Mouse (Mus musculus) midbrain, postnatal 0 days (tissue): ENCODE measurements around the gene Hist1h4i. TPM values are rescaled to one million over a fixed set of nuclear protein-coding genes. Genes with fewer than 3 reads are reported as not detected.
"Not testable (repeated sequence)": the region's sequence is repeated elsewhere in the genome, so short reads cannot be mapped to it uniquely, and the experiment has no call there.

ENCODE experiments used
- ATAC-seq: fragments of 200-750 bp; cut with Nextera tagmentation; 2 replicates; pipeline ENCODE4 v1.8.0; 2017; ENCODE audit warnings: moderate number of reproducible peaks, mild to moderate bottlenecking, moderate TSS enrichment, moderate library complexity; ENCODE audit not compliant: low FRiP score
- DNase-seq: peaks from one replicate; pipeline ENCODE4 v3.0.0-alpha.2; 2015; ENCODE audit warnings: low spot score
- H3K27ac ChIP-seq: fragments of 300-500 bp; sonication (generic); 2 replicates; pipeline ENCODE4 v1.5.1; 2014; ENCODE audit warnings: low read depth, mild to moderate bottlenecking, low read length, mixed read lengths
- H3K27me3 ChIP-seq: fragments of 300-500 bp; sonication (generic); 2 replicates; pipeline ENCODE4 v1.6.1; 2014; ENCODE audit warnings: low read length, control low read depth, mixed read lengths; ENCODE audit not compliant: insufficient read depth
- H3K36me3 ChIP-seq: fragments of 300-500 bp; sonication (generic); 2 replicates; pipeline ENCODE4 v1.6.1; 2014; ENCODE audit warnings: low read length, control low read depth, mixed read lengths; ENCODE audit not compliant: insufficient read depth
- H3K4me1 ChIP-seq: fragments of 300-500 bp; sonication (generic); 2 replicates; pipeline ENCODE4 v1.6.1; 2014; ENCODE audit warnings: mild to moderate bottlenecking, control low read depth, antibody characterized with exemption, low read length, mixed read lengths; ENCODE audit not compliant: insufficient read depth
- H3K4me2 ChIP-seq: fragments of 300-500 bp; sonication (generic); 2 replicates; pipeline ENCODE4 v1.6.1; 2014; ENCODE audit warnings: low read depth, mild to moderate bottlenecking, low read length, mixed read lengths; ENCODE audit not compliant: poor library complexity, severe bottlenecking
- H3K4me3 ChIP-seq: fragments of 300-500 bp; sonication (generic); 2 replicates; pipeline ENCODE4 v1.5.1; 2014; ENCODE audit warnings: low read depth, mild to moderate bottlenecking, low read length, moderate library complexity
- H3K9ac ChIP-seq: fragments of 300-500 bp; sonication (generic); replicated peaks from 2 replicates; pipeline ENCODE4 v1.6.1; 2014; ENCODE audit warnings: mild to moderate bottlenecking, low read length, moderate library complexity, mixed read lengths; ENCODE audit not compliant: poor library complexity, severe bottlenecking
- H3K9me3 ChIP-seq: fragments of 300-500 bp; sonication (generic); 2 replicates; pipeline ENCODE4 v1.6.1; 2016; ENCODE audit warnings: low read length, control low read depth
- CTCF ChIP-seq: IDR thresholded peaks from 2 replicates; pipeline ENCODE4 v1.5.1; 2016; ENCODE audit warnings: antibody characterized with exemption, mild to moderate bottlenecking
- WGBS: fragments of 180-500 bp; shearing (Covaris S2); extraction: QIAGEN DNeasy Blood & Tissue Kit; methylation state at CpG from one replicate; pipeline ENCODE4 v1.1.7; 2014; 5-methylcytosine and 5-hydroxymethylcytosine counted together
- polyA plus RNA-seq: library from polyadenylated mRNA; unstranded; fragments of >200 nt; fragmentation: Nextera tagmentation; extraction: Ambion mirVana; gene quantifications from 2 replicates; pipeline ENCODE4 v1.2.1, GENCODE M21; 2015
- total RNA-seq: library from RNA; depleted of rRNA; stranded (reverse); fragments of >200 nt; gene quantifications from 2 replicates; pipeline ENCODE4 v1.2.3, GENCODE M21; 2014

The Hist1h4i gene
- total and polyA plus RNA-seq, 2 experiments from 2014 or later: 2.5 to 19.2 TPM

DNA sequence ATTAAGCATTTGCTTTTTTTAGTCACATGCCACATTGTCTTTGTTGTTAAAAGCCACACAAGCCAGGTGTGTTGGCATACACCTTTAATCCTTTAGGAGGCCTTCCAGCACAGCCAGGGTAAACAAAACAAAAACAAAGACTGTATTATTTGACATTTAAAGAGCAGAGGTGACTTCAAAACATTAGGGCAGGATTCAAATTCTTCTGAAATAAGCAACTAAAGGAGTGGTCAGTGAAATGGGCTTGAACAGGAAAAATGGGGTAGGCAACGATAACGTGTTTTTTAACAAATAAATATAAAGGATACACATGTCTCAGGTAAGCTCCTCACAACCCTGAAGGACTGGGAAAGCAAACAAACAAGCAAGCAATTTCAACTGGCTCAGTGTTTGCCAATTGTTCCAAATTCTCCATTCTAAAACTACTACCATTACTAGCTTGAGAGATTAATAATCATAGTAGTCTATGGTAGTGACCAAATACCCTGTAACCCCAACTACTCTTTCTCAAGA lies 1.2 kb downstream of the Hist1h4i start:
- DNase-seq (no peak), ATAC-seq (no peak)
- Histone ChIP-seq H3K9ac (no peak overlapping the region), H3K27me3 (no peaks in the 10 kb centered on the region), H3K4me1 (peaks cover 14% of the 10 kb centered on the region), H3K27ac (no peak overlapping the region), H3K36me3 (no peaks in the 10 kb centered on the region), H3K4me2 (peak overlapping the region; percentile 59), H3K9me3 (no peaks in the 10 kb centered on the region), H3K4me3 (0 out of 2 replicates have a peak overlapping the region, but pooled peaks have one; percentile 36)
- WGBS: 8% methylated on average over 2 of the region's 2 CpGs
- TF ChIP-seq CTCF: no peak

DNA sequence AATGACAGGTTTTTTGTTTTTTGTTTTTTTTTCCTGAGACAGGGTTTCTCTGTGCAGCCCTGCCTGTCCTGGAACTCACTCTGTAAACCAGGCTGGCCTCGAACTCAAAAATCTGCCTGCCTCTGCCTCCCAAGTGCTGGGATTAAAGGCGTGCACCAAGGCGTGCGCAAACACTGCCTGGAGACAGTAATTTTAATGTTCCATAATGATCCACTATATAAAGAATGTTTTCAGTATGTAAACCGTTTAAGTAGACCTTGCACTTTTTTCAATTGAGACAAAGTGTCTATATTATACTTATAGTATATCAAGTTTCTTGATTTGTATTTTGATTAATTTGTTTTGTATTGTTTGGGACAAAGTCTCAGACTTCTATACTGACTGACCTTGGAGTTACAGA lies 1.8 kb downstream of the Hist1h4i start:
- Histone ChIP-seq H3K4me1 (peaks cover 14% of the 10 kb centered on the region), H3K4me3 (no peak overlapping the region), H3K9me3 (no peaks in the 10 kb centered on the region), H3K27me3 (no peaks in the 10 kb centered on the region), H3K4me2 (no peak overlapping the region), H3K9ac (no peak overlapping the region), H3K27ac (no peak overlapping the region), H3K36me3 (no peaks in the 10 kb centered on the region)
- 65% methylated on average over 5 of the region's 5 CpGs for WGBS
- ATAC-seq: no peak
- no peak for DNase-seq
- no peak for TF ChIP-seq CTCF

- no peak for TF ChIP-seq CTCF
- Histone ChIP-seq H3K4me1 (peaks cover 14% of the 10 kb centered on the region), H3K4me2 (no peak overlapping the region), H3K36me3 (no peaks in the 10 kb centered on the region), H3K9ac (no peak overlapping the region), H3K27me3 (no peaks in the 10 kb centered on the region), H3K27ac (no peak overlapping the region), H3K4me3 (no peak overlapping the region), H3K9me3 (no peaks in the 10 kb centered on the region)
- DNase-seq (no peak), ATAC-seq (no peak)
- 83% methylated on average over 2 of the region's 2 CpGs for WGBS
Measured at GRCm38 (mm10) chr13:22037415-22037814, 3.7 kb downstream of the Hist1h4i start.

- no peaks in the 10 kb centered on the region for H3K9me3 ChIP-seq
- H3K4me3 ChIP-seq: no peak overlapping the region
- no peaks in the 10 kb centered on the region for H3K27me3 ChIP-seq
- no peak for TF ChIP-seq CTCF
- H3K27ac ChIP-seq: no peak overlapping the region
- WGBS: 58% methylated on average over 3 of the region's 3 CpGs
- ATAC-seq (no peak), DNase-seq (no peak)
- H3K36me3 ChIP-seq: no peaks in the 10 kb centered on the region
- peaks cover 11% of the 10 kb centered on the region for H3K4me1 ChIP-seq
- no peak overlapping the region for H3K4me2 ChIP-seq
- no peak overlapping the region for H3K9ac ChIP-seq
Measured at GRCm38 (mm10) chr13:22036986-22037385, 4.2 kb downstream of the Hist1h4i start.

DNA sequence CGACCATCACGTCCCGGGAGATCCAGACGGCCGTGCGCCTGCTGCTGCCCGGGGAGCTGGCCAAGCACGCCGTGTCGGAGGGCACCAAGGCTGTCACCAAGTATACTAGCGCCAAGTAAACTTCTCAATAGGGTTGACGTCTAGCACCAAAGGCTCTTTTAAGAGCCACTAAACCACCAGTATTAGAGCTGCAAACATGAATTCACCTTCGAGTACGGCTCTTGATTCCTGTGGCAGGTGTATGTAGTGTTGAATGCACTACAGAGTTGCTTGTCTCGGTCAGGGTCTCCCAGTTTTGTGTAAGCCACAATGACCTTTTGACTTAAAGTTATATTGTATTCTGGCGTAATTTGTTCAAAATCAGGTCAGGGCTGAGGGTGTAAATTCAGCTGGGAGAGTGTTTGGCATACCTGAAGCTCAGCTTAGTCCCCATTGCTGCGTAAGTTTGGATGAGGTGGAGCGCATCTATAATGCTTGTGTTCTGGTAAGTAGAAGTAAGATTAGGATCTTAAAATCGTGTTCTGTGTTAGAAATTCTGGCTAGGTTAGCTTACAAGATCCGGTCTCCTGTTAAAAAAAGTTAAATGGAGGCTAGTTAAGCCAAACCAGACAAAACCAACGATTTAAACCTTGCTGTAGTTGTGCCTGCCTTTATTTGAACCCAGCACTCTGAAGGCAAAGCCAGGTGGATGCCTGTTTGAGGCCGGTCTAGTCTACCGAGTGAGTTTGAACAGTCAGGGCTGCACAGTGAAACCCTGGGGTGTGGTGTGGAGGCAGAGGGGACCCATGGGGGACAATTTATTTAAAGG lies 4.8 kb downstream of the Hist1h4i start:
- Histone ChIP-seq H3K9ac (no peak overlapping the region), H3K36me3 (no peaks in the 10 kb centered on the region), H3K4me3 (peak overlapping the region; percentile 35), H3K9me3 (no peaks in the 10 kb centered on the region), H3K27me3 (no peaks in the 10 kb centered on the region), H3K4me2 (peak overlapping the region; percentile 57), H3K4me1 (peaks cover 11% of the 10 kb centered on the region), H3K27ac (no peak overlapping the region)
- TF ChIP-seq CTCF: no peak
- ATAC-seq (peak; percentile 22), DNase-seq (no peak)
- WGBS: 2% methylated on average over 16 of the region's 23 CpGs

- H3K27me3 ChIP-seq, H3K4me1 ChIP-seq, H3K27ac ChIP-seq, H3K36me3 ChIP-seq, H3K9me3 ChIP-seq: not testable (repeated sequence)
- 0% methylated on average over 21 of the region's 69 CpGs for WGBS
- ATAC-seq: peak; percentile 98
- peak within 1 kb of the TSS; percentile 35 for H3K4me3 ChIP-seq
- 0 out of 2 replicates have a peak within 1 kb of the TSS, but pooled peaks have one; percentile 13 for H3K9ac ChIP-seq
- H3K4me2 ChIP-seq: peak within 1 kb of the TSS; percentile 57
- DNase-seq: peak; percentile 98
Measured at GRCm38 (mm10) chr13:22035267-22036148, 5.7 kb downstream of the Hist1h4i start, which contains the start of the genes Hist1h2ah and Hist1h2bk. Gene Hist1h2ah (minus strand): TSS chr13:22035568. Gene Hist1h2bk (plus strand): TSS chr13:22035870.
